Mouse (Mus musculus): ENCODE measurements around the gene Arl5b. TPM values are rescaled to one million over a fixed set of nuclear protein-coding genes. Genes with fewer than 3 reads are reported as not detected.

The Arl5b gene
- polyA plus RNA-seq, 2 experiments = 4.5 to 5.8 TPM

DNA sequence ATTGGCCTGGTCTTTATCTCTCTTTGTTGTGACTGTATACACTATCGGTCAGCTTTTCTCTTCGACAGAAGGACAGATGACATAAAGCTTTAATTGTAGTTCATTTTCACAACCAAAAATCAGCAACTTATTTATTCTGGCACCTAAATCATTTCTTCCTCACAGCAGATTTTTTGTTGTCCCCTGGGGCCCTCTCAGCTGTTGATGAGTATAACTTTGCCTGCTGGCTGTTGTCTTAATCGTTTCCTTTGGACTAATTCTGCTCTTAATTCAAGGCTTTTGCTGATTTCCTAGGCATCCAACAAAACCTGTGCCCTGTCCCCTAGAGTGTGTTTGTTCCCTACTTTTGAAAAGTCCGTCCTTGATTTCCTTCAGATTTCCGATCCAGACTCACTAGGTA is 9.0 kb downstream of the Arl5b start:
- H3K4me1 ChIP-seq (replicated peaks; ENCODE audit: control insufficient read depth in 2 of 2, insufficient read depth in 2 of 2, low read length in 1 of 2) = peaks cover 0 to 5% of the 10 kb centered on the region in 2 experiments; a peak in 3 of 4 replicates
- H3K27ac ChIP-seq = no peak overlapping the region
- no peaks in the 10 kb centered on the region for H3K36me3 ChIP-seq (replicated peaks; ENCODE audit: control insufficient read depth, insufficient read depth, low read depth)
- no peaks in the 10 kb centered on the region for H3K9me3 ChIP-seq (ENCODE audit: control insufficient read depth, low read length)
- TF ChIP-seq CTCF (IDR thresholded peaks at IDR 0.05; ENCODE audit: low read depth) (no peak), EP300 (IDR thresholded peaks at IDR 0.05; ENCODE audit: low read depth) (no peak)
- no peak overlapping the region for H3K4me2 ChIP-seq (ENCODE audit: low read depth)
- DNase-seq (ENCODE audit: low read depth in 3 of 3, low spot score in 3 of 3) (no peak), ATAC-seq (ENCODE audit: insufficient read depth) (no peak)
- WGBS (ENCODE audit: insufficient replicate concordance) = 77% methylated on average over 5 of the region's 5 CpGs
- no peak overlapping the region for H3K4me3 ChIP-seq (ENCODE audit: insufficient read depth in 1 of 2, low read depth in 2 of 2, low read length in 2 of 2)
- H3K27me3 ChIP-seq (ENCODE audit: control insufficient read depth, insufficient read depth, low read length) = no peaks in the 10 kb centered on the region
- no peak overlapping the region for H3K9ac ChIP-seq (replicated peaks)

DNA sequence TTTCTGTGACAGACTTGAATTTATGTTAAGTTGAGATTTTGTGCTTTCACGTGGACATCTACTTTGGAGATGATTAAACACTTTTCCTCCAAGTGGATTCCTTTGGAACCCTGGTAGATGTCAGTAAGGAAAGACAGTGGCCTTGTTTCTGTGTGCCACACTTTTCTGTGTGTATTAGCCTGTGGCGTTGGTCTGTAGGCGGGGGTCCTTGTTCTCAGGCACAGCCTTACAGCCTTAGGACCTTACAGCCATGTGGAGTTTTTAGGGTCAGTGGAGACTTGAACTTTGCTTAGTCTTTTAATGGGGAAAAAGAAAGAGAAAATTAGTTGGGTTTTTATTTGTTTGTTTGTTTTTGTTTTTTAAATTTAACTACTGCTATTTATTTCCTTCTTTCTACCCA is 11.7 kb downstream of the Arl5b start:
- ATAC-seq (ENCODE audit: insufficient read depth) = no peak
- no peaks in the 10 kb centered on the region for H3K9me3 ChIP-seq (ENCODE audit: control insufficient read depth, low read length)
- TF ChIP-seq EP300 (IDR thresholded peaks at IDR 0.05; ENCODE audit: low read depth) (no peak), CTCF (IDR thresholded peaks at IDR 0.05; ENCODE audit: low read depth) (no peak)
- H3K27ac ChIP-seq = no peak overlapping the region
- H3K9ac ChIP-seq (replicated peaks) = no peak overlapping the region
- no peak overlapping the region for H3K4me3 ChIP-seq (ENCODE audit: insufficient read depth in 1 of 2, low read depth in 2 of 2, low read length in 2 of 2)
- no peaks in the 10 kb centered on the region for H3K36me3 ChIP-seq (replicated peaks; ENCODE audit: control insufficient read depth, insufficient read depth, low read depth)
- no peak for DNase-seq (ENCODE audit: low read depth in 3 of 3, low spot score in 3 of 3)
- no peak overlapping the region for H3K4me2 ChIP-seq (ENCODE audit: low read depth)
- no peaks in the 10 kb centered on the region for H3K27me3 ChIP-seq (ENCODE audit: control insufficient read depth, insufficient read depth, low read length)
- WGBS (ENCODE audit: insufficient replicate concordance) = 76% methylated on average over 3 of the region's 3 CpGs
- H3K4me1 ChIP-seq (replicated peaks; ENCODE audit: control insufficient read depth in 2 of 2, insufficient read depth in 2 of 2, low read length in 1 of 2) = peaks cover 0 to 5% of the 10 kb centered on the region in 2 experiments; a peak in 2 of 4 replicates

DNA sequence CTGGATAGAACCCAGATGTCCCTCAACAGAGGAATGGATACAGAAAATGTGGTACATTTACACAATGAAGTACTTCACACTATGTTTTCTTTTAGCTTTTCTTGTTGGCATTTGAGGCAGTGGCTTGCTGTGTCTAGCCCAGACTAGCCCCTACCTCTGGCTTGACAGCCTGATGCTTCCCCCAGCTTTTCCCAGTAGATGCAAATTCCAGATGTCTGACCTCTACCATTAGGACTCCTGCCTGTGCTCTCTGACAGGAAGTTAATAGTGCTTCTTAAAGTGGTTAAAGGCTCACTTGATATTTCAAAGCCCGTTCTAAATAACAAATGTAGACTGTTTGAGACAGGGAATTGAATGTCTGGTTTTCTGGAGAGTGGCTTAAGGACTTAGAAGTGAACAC is 14.6 kb downstream of the Arl5b start:
- Histone ChIP-seq H3K36me3 (replicated peaks; ENCODE audit: control insufficient read depth, insufficient read depth, low read depth) (no peaks in the 10 kb centered on the region), H3K27ac (no peak overlapping the region), H3K9ac (replicated peaks) (no peak overlapping the region), H3K4me2 (ENCODE audit: low read depth) (no peak overlapping the region), H3K4me1 (replicated peaks; ENCODE audit: control insufficient read depth in 2 of 2, insufficient read depth in 2 of 2, low read length in 1 of 2) (no peaks in the 10 kb centered on the region), H3K9me3 (ENCODE audit: control insufficient read depth, low read length) (no peaks in the 10 kb centered on the region), H3K4me3 (ENCODE audit: insufficient read depth in 1 of 2, low read depth in 2 of 2, low read length in 2 of 2) (no peak overlapping the region), H3K27me3 (ENCODE audit: control insufficient read depth, insufficient read depth, low read length) (no peaks in the 10 kb centered on the region)
- TF ChIP-seq CTCF (IDR thresholded peaks at IDR 0.05; ENCODE audit: low read depth) = no peak
- TF ChIP-seq EP300 (IDR thresholded peaks at IDR 0.05; ENCODE audit: low read depth) = no peak
- ATAC-seq (ENCODE audit: insufficient read depth) (no peak), DNase-seq (ENCODE audit: low read depth in 3 of 3, low spot score in 3 of 3) (no peak)
- WGBS (ENCODE audit: insufficient replicate concordance) = 77% methylated on average over 1 of the region's 1 CpGs

DNA sequence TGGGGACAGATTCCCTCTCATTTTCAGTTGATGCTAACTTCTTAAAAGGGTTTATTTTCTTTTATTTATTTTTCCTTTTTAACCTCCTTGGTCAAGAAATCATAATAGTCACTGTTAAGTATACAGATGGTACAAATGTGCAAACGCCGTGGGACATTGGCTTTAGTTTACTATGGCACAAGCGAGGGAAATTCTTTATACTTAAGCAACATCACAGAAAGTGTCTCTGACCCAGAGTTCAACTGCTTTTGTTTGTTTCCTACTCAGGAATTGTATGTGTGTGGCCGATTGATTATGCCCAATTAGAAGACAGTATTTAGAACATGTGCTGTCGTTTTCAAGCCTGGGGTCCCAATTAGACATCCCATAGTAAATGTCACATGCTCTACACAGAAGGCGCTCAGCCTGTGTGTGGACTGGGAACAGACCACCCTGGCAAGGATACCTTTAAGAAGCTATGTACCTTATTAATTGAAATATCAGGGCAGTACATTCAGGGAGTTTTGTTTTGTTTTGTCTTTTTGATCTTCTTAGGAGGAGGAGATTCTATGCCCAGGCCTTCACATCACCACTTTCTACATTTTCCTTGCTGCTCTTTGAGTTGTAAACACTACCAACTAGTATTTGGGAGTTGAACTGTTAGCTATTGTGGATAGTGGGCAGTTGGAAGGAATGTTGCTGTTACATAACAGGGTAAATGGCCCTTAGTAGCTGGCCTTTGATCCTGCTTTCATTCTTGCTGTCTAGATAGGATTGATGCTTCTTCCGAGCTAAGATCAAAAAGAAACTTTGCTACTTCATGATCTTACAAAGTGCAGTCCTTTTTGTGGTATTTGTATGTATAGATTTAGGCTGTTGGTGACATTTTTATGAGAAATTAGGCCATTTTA is 15.4 kb downstream of the Arl5b start:
- no peaks in the 10 kb centered on the region for H3K27me3 ChIP-seq (ENCODE audit: control insufficient read depth, insufficient read depth, low read length)
- no peak overlapping the region for H3K4me2 ChIP-seq (ENCODE audit: low read depth)
- no peak overlapping the region for H3K4me3 ChIP-seq (ENCODE audit: insufficient read depth in 1 of 2, low read depth in 2 of 2, low read length in 2 of 2)
- no peak for DNase-seq (ENCODE audit: low read depth in 3 of 3, low spot score in 3 of 3)
- H3K27ac ChIP-seq = no peak overlapping the region
- H3K9ac ChIP-seq (replicated peaks) = no peak overlapping the region
- TF ChIP-seq CTCF (IDR thresholded peaks at IDR 0.05; ENCODE audit: low read depth) (no peak), EP300 (IDR thresholded peaks at IDR 0.05; ENCODE audit: low read depth) (no peak)
- no peaks in the 10 kb centered on the region for H3K4me1 ChIP-seq (replicated peaks; ENCODE audit: control insufficient read depth in 2 of 2, insufficient read depth in 2 of 2, low read length in 1 of 2)
- WGBS (ENCODE audit: insufficient replicate concordance) = 71% methylated on average over 7 of the region's 7 CpGs
- H3K9me3 ChIP-seq (ENCODE audit: control insufficient read depth, low read length) = no peaks in the 10 kb centered on the region
- H3K36me3 ChIP-seq (replicated peaks; ENCODE audit: control insufficient read depth, insufficient read depth, low read depth) = no peaks in the 10 kb centered on the region
- ATAC-seq (ENCODE audit: insufficient read depth) = no peak

DNA sequence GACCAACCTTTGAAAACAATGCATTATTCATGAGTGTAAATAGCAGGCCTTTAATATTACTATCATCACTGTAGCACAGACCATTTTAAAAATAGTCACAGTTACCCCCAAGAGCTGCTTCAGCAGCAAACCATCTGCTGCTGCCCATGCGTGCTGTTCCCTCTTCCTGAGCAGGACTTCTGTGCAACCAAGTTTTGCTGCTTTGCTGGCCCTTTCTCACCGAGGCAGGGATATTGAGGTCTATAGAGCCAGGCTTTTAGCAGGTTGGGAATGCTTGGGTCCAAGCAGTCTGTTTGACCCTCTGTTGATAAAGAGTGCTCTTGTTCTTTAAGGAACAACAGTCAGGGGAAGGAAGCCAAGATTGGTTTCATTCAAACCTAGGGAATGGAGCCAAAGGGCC is 16.3 kb downstream of the Arl5b start:
- Histone ChIP-seq H3K4me2 (ENCODE audit: low read depth) (no peak overlapping the region), H3K36me3 (replicated peaks; ENCODE audit: control insufficient read depth, insufficient read depth, low read depth) (no peaks in the 10 kb centered on the region; the same call in 1 of the 2 replicates), H3K9me3 (ENCODE audit: control insufficient read depth, low read length) (no peaks in the 10 kb centered on the region), H3K9ac (replicated peaks) (no peak overlapping the region), H3K27ac (no peak overlapping the region), H3K4me1 (replicated peaks; ENCODE audit: control insufficient read depth in 2 of 2, insufficient read depth in 2 of 2, low read length in 1 of 2) (no peaks in the 10 kb centered on the region), H3K4me3 (ENCODE audit: insufficient read depth in 1 of 2, low read depth in 2 of 2, low read length in 2 of 2) (no peak overlapping the region), H3K27me3 (ENCODE audit: control insufficient read depth, insufficient read depth, low read length) (no peaks in the 10 kb centered on the region)
- DNase-seq (ENCODE audit: low read depth in 3 of 3, low spot score in 3 of 3) = no peak
- TF ChIP-seq CTCF (IDR thresholded peaks at IDR 0.05; ENCODE audit: low read depth) (no peak), EP300 (IDR thresholded peaks at IDR 0.05; ENCODE audit: low read depth) (no peak)
- no peak for ATAC-seq (ENCODE audit: insufficient read depth)
- WGBS (ENCODE audit: insufficient replicate concordance) = 80% methylated on average over 2 of the region's 2 CpGs

All from liver, embryonic 14.5 days (tissue).